Mouse (Mus musculus): ENCODE results near the gene Klf17. TPM values are rescaled to one million over a fixed set of nuclear protein-coding genes. Genes with fewer than 3 reads are reported as not detected.
A peak's percentile ranks its signal among the peaks of the same experiment; 100 is the strongest.

Gene Klf17
- total RNA-seq (2021): not detected
- long read RNA-seq, experiment 1: 0 reads
- long read RNA-seq, experiment 2: 0 reads

DNA sequence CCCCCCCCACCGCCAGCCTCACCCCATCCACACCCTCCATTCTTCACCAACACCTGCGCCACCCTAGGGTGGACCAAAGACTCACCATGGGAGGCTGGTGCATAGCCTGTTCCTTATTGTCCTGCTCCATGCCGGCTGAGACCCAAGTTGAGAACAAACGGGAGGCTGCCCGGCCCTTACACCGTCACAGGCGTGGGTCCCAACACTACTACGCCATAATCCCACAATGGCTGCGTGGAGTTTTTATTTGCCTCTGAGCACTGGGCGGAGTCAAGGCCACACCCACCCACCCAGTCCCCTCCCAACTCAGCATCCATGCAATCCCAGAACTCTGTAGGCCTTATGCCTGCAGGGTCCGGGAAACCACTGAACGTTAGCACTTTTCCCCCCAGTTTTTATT lies at the start of gene Klf17:
Klf17 (minus strand) TSS at position 233 of the 400 bp plus-strand sequence.
- no peak for DNase-seq

DNA sequence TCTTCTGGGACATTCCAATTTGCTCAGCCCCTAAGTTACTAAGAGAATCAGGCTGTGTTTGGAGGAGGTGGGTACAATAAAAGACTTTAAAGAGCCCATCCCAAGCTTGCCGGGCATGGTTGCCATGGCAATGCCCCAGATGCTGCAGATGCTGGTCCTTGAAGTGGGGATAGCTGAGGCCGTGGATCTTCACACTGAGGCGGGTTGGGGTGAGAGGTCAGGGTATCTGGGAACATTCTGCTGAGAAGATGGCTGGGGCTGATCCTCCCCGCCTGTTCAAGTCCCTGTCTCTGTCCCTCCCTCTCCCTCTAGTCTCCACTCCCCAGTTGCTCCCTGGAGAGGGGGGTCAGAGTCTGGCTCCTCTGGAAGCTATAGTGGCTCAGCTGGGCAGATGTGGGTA lies 48.9 kb upstream of the Klf17 start:
- no peak for DNase-seq

DNA sequence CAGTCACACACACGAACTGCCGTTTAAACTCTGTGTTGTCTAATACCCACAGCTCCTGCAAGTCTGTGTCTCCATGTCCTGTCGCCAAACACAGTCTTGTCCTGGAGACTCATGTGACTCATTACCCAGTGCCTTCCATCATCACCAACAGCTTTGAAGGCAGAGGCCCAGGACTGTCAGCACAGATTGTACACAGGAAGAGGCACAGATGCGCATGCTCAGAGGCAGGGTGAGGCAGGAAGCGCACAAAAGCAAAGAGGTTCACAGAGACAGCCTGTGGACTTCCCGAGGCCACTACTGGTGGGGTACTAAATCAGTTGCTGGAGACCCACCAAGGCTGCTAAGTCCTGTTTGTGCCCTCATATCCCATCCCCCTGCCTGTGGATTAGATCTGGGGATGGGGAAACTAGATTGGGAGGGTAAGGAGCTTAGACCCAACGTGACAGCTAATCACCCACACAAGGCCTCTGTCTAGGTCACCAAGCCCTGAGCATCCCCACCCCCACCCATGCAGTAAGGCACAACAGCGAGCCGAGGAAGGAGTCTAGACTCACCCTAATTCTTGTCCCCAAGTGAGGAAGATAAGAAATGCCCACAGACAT lies 48.2 kb upstream of the Klf17 start:
- peak; percentile 17 to 31 for DNase-seq

DNA sequence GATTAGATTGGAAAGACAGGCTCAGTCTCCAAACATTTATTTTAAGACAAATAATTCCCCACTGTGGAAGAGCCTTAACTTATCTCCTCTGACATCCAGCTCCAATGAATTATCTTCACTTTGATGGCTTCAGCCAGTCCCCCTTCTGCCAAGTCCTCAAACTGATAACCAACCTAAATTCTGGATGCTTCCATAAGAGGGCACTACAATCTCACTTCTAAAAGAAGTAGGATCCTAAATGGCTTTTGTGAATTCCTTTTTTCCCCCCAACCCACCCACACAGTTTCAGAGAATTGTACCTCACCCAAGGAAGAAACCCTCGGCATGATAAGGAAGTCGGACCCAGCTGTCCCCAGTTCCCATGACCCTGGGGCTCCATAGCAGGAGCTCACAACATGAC lies 45.5 kb upstream of the Klf17 start:
- no peak for DNase-seq

DNA sequence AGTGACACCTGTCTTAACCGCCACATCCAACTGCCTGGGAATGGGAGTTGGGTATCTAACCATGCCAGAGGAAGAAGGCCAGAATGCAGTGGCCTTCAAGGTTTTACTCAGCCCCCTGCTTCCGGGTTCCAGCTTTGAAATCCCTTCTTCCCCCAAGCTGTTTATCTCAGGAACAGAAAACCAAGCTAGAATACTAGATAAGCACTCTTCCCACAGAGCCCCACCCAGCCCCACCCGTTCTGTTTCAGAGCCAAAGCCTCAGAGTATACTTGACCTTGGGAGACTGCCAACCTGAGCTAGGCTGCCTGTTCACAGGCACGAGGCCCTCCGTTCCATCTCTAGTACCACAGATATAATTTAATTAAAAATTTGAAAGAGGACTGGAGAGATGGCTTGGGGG lies 41.5 kb upstream of the Klf17 start:
- peak; percentile 28 to 39 for DNase-seq

DNA sequence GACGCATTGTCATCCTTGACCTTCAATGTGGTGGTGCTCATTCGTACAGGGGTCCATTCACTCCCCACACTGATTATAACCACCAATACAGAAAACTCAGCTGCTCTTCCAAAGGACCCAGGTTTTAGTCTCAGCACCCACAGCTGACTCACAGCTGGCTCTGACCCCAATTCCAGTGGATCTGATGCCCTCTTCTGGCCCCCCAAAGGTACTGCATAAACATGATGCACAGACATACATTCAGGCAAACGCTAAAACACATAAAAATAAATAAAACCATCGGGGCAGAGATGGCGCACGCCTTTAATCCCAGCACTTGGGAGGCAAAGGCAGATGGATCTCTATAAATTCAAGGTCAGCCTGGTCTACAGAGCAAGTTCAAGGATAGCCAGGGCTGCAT lies 34.5 kb upstream of the Klf17 start:
- no peak for DNase-seq

DNA sequence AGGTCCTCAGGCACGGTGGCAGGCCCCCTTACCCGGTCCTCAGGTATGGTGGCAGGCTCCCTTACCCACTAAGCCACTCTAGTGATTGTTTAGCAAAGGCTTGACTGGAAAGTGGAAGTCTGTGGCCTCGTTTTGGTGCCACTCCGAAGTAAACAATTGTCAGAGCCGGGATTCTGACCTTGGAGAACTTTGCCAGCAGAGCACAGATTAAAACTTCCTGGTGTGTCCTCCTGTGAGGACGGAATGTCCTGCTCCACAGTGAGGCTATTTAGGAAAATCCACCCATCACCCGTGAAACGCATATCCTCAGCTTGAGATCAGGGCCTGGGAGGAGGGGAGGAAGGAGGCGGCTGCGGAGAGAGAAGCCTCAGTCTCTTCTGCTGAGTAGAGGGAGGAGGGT lies 22.9 kb upstream of the Klf17 start:
- DNase-seq: peak; percentile 51 to 66

DNA sequence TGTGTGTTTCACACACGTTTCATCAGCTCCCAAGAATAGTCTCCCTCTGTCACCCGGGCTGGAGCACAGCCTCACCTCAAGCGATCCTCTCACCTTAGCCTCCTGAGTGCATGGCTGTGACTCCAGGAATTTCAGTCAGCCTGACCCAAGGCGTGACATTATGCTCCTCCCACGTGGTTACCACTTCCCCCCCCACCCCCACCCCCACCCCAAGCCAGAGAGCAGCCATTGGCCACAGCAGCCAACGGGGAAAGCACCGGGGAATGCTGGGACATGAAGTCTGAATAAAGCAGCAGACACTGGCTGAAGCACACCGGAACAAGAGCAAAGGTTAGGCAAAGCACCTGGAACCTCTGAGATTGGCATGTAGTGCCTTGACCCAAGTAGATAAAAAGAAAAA lies 21.5 kb upstream of the Klf17 start:
- peak in 1 of 2 experiments; percentile 22 for DNase-seq

DNA sequence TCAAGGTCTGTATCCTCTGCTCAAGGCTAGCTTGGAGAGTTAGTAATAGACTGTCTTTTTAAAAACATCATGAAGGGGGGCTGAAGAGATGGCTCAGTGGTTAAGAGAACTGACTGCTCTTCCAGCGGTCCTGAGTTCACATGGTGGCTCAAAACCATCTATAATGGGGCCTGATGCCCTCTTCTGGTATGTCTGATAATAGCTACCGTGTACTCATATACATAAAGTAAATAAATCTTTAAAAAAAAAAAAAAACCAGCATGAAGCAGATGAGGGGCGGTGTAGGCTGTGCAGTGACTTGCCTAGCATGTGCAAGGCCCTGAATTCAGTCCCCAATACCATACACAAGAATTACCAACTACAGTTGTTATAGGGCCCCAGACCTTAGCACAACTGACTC lies 17.5 kb upstream of the Klf17 start:
- no peak for DNase-seq

DNA sequence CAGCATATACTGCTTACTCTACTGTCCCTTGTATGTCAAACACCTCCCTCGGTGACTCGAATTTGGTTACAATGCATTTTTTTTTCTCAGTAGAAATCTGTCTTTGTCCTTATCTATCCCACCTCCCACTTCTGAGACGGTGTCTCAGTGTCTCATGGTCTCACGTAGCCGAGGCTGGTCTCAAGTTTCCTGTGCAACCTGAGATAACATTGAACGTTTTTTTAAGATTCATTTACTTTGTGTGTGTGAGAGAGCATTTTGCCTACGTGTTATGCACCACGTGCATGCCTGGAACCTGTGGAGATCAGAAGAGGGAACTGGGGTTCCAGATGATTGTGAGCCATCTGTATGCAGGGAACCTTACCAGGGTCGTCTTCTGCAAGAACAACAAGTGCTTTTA lies 7.5 kb upstream of the Klf17 start:
- no peak for DNase-seq

DNA sequence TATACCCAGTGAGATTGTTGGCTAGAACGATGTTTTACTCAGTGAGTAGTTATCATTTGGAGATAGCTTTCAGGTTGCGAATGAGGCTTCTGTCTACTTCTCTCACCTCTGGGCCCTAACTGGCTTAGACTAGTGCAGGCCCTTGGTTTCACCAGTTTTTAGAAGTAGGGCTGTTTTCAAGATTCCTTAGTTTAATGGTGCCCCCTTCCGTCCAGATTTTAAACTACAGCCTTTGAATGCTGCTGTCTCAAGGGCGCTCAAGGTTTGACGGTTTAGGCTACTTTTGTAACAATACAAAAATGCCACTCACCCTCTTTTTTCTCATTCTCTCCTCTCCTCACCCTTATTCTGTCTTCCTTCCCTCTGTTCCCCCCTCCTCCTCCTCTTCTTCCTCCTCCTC lies 5.5 kb upstream of the Klf17 start:
- peak; percentile 52 to 74 for DNase-seq

DNA sequence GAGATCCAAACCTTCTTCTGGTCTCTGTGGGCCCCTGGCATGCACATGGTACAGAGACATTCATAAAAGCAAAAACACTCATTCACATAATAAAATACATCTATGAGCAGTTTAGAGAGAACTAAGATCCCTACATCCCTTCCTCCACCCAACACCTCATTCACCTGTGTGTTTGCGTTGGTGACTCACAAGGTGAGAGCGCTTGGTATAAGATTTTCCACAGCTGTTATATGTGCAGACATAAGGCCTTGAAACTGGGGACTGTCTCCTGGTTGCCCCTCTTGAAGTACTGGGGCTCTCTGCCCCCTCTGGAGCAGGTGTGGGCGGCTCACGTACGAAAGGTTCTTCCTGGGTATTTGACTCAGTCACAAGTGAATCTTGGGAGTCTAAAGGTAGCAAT lies 5.3 kb downstream of the Klf17 start:
- no peak for DNase-seq

DNA sequence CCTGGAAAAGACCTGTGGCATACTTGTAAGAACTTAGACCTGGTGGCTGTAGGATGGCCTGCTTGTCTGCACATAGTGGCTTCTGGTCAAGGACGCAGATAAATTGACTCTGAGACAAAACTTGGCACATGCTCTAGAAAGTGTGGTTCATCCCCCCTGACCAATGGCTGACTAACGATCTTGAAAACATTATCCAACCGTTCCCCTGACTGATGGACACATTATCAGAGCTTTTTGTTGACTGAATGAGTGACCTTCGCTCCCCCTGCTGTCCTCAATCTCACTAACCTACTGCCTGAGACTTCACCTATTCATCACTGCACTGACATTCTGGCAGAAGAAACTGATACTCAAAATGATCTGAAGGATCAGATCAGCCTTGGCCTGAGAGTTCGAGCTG lies 13.0 kb downstream of the Klf17 start:
- DNase-seq: peak; percentile 12 to 13

DNA sequence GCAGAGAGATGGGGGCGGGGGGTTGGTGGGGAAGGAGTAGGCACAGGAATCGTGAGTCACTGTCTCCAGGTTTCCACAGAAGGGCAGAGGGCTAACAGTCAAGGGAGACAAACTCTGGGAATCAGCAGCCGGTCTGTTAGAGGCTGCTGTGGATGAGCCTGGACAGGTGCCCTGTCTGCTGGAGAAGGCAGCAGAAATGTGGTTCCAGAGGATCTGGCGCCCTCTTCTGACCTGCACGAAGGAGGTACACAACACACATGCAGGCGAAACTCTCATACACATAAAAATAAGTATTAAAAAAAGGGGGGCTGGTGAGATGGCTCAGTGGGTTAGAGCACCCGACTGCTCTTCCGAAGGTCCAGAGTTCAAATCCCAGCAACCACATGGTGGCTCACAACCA lies 27.9 kb downstream of the Klf17 start:
- peak; percentile 13 to 24 for DNase-seq

DNA sequence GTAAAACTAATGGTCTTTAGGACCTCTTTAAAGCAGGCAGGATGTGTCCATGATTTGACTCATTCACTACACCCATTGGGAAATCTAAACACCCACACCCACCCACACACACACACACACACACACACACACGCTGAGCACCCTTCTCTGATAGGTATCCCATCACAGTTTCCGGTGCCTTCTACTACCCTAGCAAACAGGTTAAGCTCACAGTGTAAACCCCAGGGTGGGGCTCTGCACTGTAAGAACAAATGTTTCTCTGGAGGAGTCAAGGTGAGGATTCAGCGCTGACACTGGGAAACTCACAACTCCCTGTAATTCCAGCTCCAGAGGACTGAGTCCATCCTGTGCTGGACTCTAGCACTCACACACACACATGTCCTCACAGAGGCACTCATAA lies 33.5 kb downstream of the Klf17 start:
- no peak for DNase-seq

DNA sequence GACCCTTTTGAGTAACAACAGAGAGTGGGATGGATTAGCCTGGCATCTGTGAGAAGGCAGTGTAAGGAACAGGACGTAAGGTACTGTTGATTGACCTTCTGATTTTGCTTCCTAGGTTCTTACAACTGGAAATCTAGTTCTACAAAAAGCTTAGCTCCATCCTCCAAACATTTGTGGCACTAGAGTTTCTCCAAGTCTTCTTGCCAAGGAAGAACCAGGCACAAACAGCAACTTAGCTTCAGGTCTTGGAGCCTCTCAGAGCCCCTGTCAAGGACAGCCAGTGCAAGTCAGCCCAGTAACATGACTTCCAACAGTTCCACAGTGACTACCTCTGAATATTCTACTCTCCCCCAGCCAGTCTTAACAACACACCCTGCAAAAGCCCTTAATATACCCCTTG lies 41.3 kb downstream of the Klf17 start, which contains the start of gene Gm12845:
Gm12845 (plus strand) TSS at position 301 of the 400 bp plus-strand sequence.
- no peak for DNase-seq

DNA sequence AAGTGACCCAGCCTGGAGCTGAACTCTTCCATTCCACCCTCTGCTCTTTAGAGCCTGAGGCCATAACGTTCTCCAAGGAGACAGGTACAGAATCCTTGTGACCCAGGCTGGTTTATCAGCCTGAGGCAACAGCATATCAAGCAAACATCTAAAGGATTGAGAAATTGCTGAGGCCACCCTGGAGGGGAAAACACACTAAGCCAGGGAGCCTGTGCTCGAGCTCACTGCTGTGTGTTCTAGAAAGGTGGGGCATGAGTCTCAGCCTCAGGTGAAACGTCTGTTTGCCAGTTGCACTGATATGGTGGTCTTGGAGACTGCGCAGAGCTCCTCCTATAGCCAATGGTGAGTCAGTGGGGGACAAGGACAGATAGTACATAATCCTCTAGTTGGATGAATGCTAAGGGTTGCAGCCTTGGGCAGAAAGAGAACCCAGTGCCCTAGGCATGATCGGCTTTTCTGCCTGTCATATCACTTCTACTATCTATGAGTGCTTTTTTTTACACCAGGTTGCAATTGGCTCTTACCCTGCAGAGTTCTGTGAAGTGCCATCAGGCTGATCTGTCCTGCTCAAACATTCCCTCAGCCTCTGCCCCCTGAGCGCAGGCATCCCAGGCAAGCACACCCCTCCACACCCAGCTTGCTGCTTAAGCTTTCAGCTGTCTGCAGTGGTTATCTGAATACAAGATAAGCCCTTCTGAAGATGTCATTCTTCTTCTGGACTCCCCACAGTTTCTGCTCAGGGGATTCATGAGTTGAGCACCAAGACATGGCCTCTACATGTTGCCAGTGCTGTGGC lies 51.9 kb downstream of the Klf17 start:
- no peak for DNase-seq

DNA sequence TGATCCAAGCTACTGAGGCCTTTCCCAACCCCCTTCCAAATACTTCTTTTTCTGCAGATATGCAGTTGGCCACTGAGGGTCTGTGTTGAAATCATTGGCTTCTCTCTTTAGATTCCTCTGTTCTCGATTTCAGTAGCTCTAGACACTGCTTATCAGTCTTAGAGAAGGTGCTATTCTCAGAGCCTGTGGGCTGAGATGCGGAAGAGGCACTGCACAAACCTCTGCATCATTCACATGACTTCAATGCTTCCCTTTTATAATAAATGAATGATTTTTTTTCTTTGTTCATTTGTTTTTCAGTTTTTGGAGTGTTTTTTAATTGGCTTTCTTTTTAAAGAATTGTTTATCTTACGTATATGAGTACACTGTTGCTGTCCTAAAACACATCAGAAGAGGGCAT lies 53.1 kb downstream of the Klf17 start:
- no peak for DNase-seq

DNA sequence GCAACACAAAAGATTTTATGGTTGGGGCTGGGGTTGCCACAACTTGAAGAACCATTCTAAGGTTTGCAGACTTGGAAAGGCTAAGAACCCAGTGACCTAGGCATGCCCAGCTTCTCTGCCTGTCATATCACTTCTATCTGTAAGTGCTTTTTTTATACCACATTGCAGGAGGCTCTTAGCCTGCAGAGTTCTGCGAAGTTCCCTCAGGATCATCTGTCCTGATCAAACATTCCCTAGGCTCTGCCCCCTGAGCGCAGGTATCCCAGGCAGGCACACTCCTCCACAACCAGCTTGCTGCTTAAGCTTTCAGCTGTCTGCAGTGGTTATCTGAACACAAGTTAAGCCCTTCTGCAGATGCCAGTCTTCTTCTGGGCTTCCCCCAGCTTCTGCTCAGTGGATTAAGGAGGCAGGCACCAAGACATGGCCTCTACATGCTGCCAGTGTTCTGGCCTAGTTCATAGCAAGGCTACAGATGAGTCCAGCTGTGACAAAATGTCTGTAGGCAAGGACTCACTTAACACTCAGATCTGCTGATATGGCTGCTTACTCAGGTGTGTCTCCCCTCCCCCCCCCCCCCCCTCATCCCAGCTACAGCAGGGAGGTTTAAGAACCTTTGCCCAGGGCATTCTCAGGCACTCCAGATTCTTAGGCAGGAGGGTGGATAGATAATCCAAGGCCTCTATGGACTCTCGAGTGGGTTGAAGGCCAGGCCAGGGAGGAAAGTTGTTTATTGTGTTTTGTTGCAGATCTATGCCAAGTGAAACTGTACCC lies 56.5 kb downstream of the Klf17 start:
- DNase-seq: no peak

Measured in adrenal gland, postnatal 36 days (tissue).